Mouse (Mus musculus) bone marrow, adult 2 months (tissue): ENCODE measurements at regions not wholly inside any gene's neighbourhood (a gene's known extent, or its start where the extent isn't known, plus 50 kb on each side); places are given as distances from the start of the nearest gene placed in this dataset.

ENCODE experiments used
- CTCF ChIP-seq: fragments of 200-500 bp; IDR thresholded peaks from 2 replicates; pipeline ENCODE4 v1.5.1; 2011; ENCODE audit warnings: low read length, control low read depth; ENCODE audit not compliant: control insufficient read depth, insufficient read depth
- POLR2A ChIP-seq: fragments of 200-500 bp; IDR thresholded peaks from 2 replicates; pipeline ENCODE4 v1.6.1; 2011; ENCODE audit warnings: low read depth, mild to moderate bottlenecking, control low read depth, low read length, borderline replicate concordance; ENCODE audit not compliant: control insufficient read depth

DNA sequence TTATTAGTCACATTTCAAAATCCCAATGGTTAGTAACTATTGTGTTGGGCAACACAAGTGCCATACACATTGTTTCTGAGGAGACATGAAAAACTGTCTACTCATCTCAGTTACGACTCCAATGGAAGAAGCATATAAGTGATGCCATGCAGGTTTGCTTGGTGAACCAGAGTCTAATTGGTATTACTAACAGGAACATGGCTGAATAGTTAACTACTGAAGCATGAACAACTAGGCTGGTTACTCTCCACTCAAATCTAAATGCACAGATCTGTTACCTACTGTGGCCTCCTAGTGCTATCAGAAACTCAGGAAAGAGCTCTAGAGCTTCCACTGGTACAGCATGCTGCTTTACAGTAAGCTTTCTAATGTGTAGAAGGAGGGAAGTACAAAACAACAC lies 503.5 kb upstream of the Sox9 start:
- TF ChIP-seq CTCF (no peak), POLR2A (no peak)
